Mouse (Mus musculus): Measurements from ENCODE around the gene Zfp385a.

Zfp385a gene

Small RNA genes within 50 kb of the gene (microRNA-seq; reads per million reads assigned to microRNA genes)
- gene Mir148b (68.4 to 76.4 reads per million in 2 experiments), gene Mir6963 (0.62 to 1.0 reads per million in 2 experiments)
